Mouse (Mus musculus): Measurements from ENCODE around the gene Samd4. TPM values are rescaled to one million over a fixed set of nuclear protein-coding genes. Genes with fewer than 3 reads are reported as not detected.

Gene Samd4
- polyA plus RNA-seq, 1 experiment from 2014 or later: 17.9 TPM

- Histone ChIP-seq H3K9ac (no peak overlapping the region), H3K4me2 (no peak overlapping the region), H3K9me3 (replicated peaks) (no peaks in the 10 kb centered on the region), H3K36me3 (peaks cover 35% of the 10 kb centered on the region), H3K27me3 (replicated peaks) (no peaks in the 10 kb centered on the region), H3K4me1 (replicated peaks) (peaks cover 19% of the 10 kb centered on the region), H3K4me3 (no peak overlapping the region), H3K27ac (ENCODE audit: poor library complexity, severe bottlenecking) (no peak overlapping the region)
- 64% methylated on average over 5 of the region's 5 CpGs for WGBS
- no peak for ATAC-seq (ENCODE audit: insufficient number of reproducible peaks, low FRiP score)
Observed at GRCm38 (mm10) chr14:47066901-47067300, 184.2 kb downstream of the Samd4 start.

GRCm38 (mm10) chr14:47074045-47074666, 191.5 kb downstream of the Samd4 start:
- Histone ChIP-seq H3K4me2 (no peak overlapping the region), H3K27ac (ENCODE audit: poor library complexity, severe bottlenecking) (no peak overlapping the region), H3K9ac (no peak overlapping the region), H3K4me1 (replicated peaks) (peaks cover 28% of the 10 kb centered on the region), H3K9me3 (replicated peaks) (no peaks in the 10 kb centered on the region), H3K36me3 (peaks cover 54% of the 10 kb centered on the region), H3K27me3 (replicated peaks) (no peaks in the 10 kb centered on the region), H3K4me3 (no peak overlapping the region)
- ATAC-seq (ENCODE audit: insufficient number of reproducible peaks, low FRiP score): no peak; the same call in 1 of the 2 replicates
- 66% methylated on average over 18 of the region's 18 CpGs for WGBS

GRCm38 (mm10) chr14:47075010-47075677, 192.5 kb downstream of the Samd4 start:
- 84% methylated on average over 14 of the region's 14 CpGs for WGBS
- peaks cover 32% of the 10 kb centered on the region for H3K4me1 ChIP-seq (replicated peaks)
- ATAC-seq (ENCODE audit: insufficient number of reproducible peaks, low FRiP score): no peak
- H3K4me3 ChIP-seq: no peak overlapping the region
- no peak overlapping the region for H3K27ac ChIP-seq (ENCODE audit: poor library complexity, severe bottlenecking)
- H3K36me3 ChIP-seq: peaks cover 60% of the 10 kb centered on the region
- no peaks in the 10 kb centered on the region for H3K27me3 ChIP-seq (replicated peaks)
- no peak overlapping the region for H3K9ac ChIP-seq
- H3K9me3 ChIP-seq (replicated peaks): no peaks in the 10 kb centered on the region
- H3K4me2 ChIP-seq: no peak overlapping the region

GRCm38 (mm10) chr14:47075856-47076255, 193.2 kb downstream of the Samd4 start:
- peaks cover 32% of the 10 kb centered on the region for H3K4me1 ChIP-seq (replicated peaks)
- no peaks in the 10 kb centered on the region for H3K27me3 ChIP-seq (replicated peaks)
- H3K4me3 ChIP-seq: no peak overlapping the region
- H3K27ac ChIP-seq (ENCODE audit: poor library complexity, severe bottlenecking): no peak overlapping the region
- peaks cover 64% of the 10 kb centered on the region for H3K36me3 ChIP-seq
- no peak overlapping the region for H3K4me2 ChIP-seq
- ATAC-seq (ENCODE audit: insufficient number of reproducible peaks, low FRiP score): no peak
- WGBS: 81% methylated on average over 5 of the region's 5 CpGs
- H3K9me3 ChIP-seq (replicated peaks): no peaks in the 10 kb centered on the region
- H3K9ac ChIP-seq: no peak overlapping the region

GRCm38 (mm10) chr14:47076956-47077575, 194.4 kb downstream of the Samd4 start:
- H3K4me3 ChIP-seq: no peak overlapping the region
- WGBS: 56% methylated on average over 14 of the region's 14 CpGs
- H3K9me3 ChIP-seq (replicated peaks): no peaks in the 10 kb centered on the region
- peak overlapping the region; percentile 84 for H3K27ac ChIP-seq (ENCODE audit: poor library complexity, severe bottlenecking)
- H3K9ac ChIP-seq: 0 out of 2 replicates have a peak overlapping the region, but pooled peaks have one; percentile 24
- peak overlapping the region; percentile 35 for H3K4me2 ChIP-seq
- H3K36me3 ChIP-seq: peaks cover 64% of the 10 kb centered on the region
- ATAC-seq (ENCODE audit: insufficient number of reproducible peaks, low FRiP score): no peak
- H3K4me1 ChIP-seq (replicated peaks): peaks cover 32% of the 10 kb centered on the region
- H3K27me3 ChIP-seq (replicated peaks): no peaks in the 10 kb centered on the region

- Histone ChIP-seq H3K4me2 (peak overlapping the region; percentile 35; the same call in 1 of the 2 replicates), H3K36me3 (peaks cover 64% of the 10 kb centered on the region), H3K4me3 (no peak overlapping the region), H3K27me3 (replicated peaks) (no peaks in the 10 kb centered on the region), H3K27ac (ENCODE audit: poor library complexity, severe bottlenecking) (peak overlapping the region; percentile 84), H3K4me1 (replicated peaks) (peaks cover 32% of the 10 kb centered on the region), H3K9ac (no peak overlapping the region), H3K9me3 (replicated peaks) (no peaks in the 10 kb centered on the region)
- no peak for ATAC-seq (ENCODE audit: insufficient number of reproducible peaks, low FRiP score)
- 66% methylated on average over 3 of the region's 3 CpGs for WGBS
Observed at GRCm38 (mm10) chr14:47077576-47077970, 194.9 kb downstream of the Samd4 start.

GRCm38 (mm10) chr14:47079911-47080310, 197.3 kb downstream of the Samd4 start:
- 88% methylated on average over 7 of the region's 7 CpGs for WGBS
- Histone ChIP-seq H3K4me2 (no peak overlapping the region), H3K4me3 (no peak overlapping the region), H3K27me3 (replicated peaks) (no peaks in the 10 kb centered on the region), H3K4me1 (replicated peaks) (peaks cover 51% of the 10 kb centered on the region), H3K9me3 (replicated peaks) (no peaks in the 10 kb centered on the region), H3K9ac (no peak overlapping the region), H3K36me3 (peaks cover 51% of the 10 kb centered on the region), H3K27ac (ENCODE audit: poor library complexity, severe bottlenecking) (no peak overlapping the region)
- ATAC-seq (ENCODE audit: insufficient number of reproducible peaks, low FRiP score): no peak

- no peaks in the 10 kb centered on the region for H3K9me3 ChIP-seq (replicated peaks)
- H3K36me3 ChIP-seq: peaks cover 33% of the 10 kb centered on the region
- ATAC-seq (ENCODE audit: insufficient number of reproducible peaks, low FRiP score): no peak
- peak overlapping the region; percentile 40 for H3K4me2 ChIP-seq
- H3K4me1 ChIP-seq (replicated peaks): peaks cover 57% of the 10 kb centered on the region
- WGBS: 50% methylated on average over 9 of the region's 9 CpGs
- H3K4me3 ChIP-seq: no peak overlapping the region
- no peak overlapping the region; the same call in 1 of the 2 replicates for H3K9ac ChIP-seq
- H3K27ac ChIP-seq (ENCODE audit: poor library complexity, severe bottlenecking): peak overlapping the region; percentile 92
- no peaks in the 10 kb centered on the region for H3K27me3 ChIP-seq (replicated peaks)
Observed at GRCm38 (mm10) chr14:47083311-47083710, 200.7 kb downstream of the Samd4 start.

GRCm38 (mm10) chr14:47083838-47084237, 201.2 kb downstream of the Samd4 start:
- Histone ChIP-seq H3K9ac (peak overlapping the region; percentile 36; the same call in 1 of the 2 replicates), H3K4me1 (replicated peaks) (peaks cover 57% of the 10 kb centered on the region), H3K4me2 (peak overlapping the region; percentile 40), H3K27me3 (replicated peaks) (no peaks in the 10 kb centered on the region), H3K4me3 (no peak overlapping the region), H3K36me3 (peaks cover 28% of the 10 kb centered on the region), H3K27ac (ENCODE audit: poor library complexity, severe bottlenecking) (peak overlapping the region; percentile 92), H3K9me3 (replicated peaks) (no peaks in the 10 kb centered on the region)
- WGBS: 44% methylated on average over 6 of the region's 6 CpGs
- ATAC-seq (ENCODE audit: insufficient number of reproducible peaks, low FRiP score): peak; percentile 44; the same call in 1 of the 2 replicates

- peaks cover 58% of the 10 kb centered on the region for H3K4me1 ChIP-seq (replicated peaks)
- peaks cover 25% of the 10 kb centered on the region for H3K36me3 ChIP-seq
- H3K9ac ChIP-seq: no peak overlapping the region
- no peak overlapping the region for H3K4me3 ChIP-seq
- H3K9me3 ChIP-seq (replicated peaks): no peaks in the 10 kb centered on the region
- H3K27ac ChIP-seq (ENCODE audit: poor library complexity, severe bottlenecking): peak overlapping the region; percentile 92
- whole genome bisulfite sequencing: 73% methylated on average over 2 of the region's 2 CpGs
- no peak overlapping the region for H3K4me2 ChIP-seq
- ATAC-seq (ENCODE audit: insufficient number of reproducible peaks, low FRiP score): no peak
- no peaks in the 10 kb centered on the region for H3K27me3 ChIP-seq (replicated peaks)
Observed at GRCm38 (mm10) chr14:47084686-47085085, 202.0 kb downstream of the Samd4 start.

GRCm38 (mm10) chr14:47086123-47086522, 203.5 kb downstream of the Samd4 start:
- 43% methylated on average over 3 of the region's 3 CpGs for WGBS

More at GRCm38 (mm10) chr14:47086123-47086522, 203.5 kb downstream of the Samd4 start:
- no peak overlapping the region for H3K4me2 ChIP-seq
- peak overlapping the region; percentile 90; the same call in 1 of the 2 replicates for H3K27ac ChIP-seq (ENCODE audit: poor library complexity, severe bottlenecking)
- peaks cover 24% of the 10 kb centered on the region for H3K36me3 ChIP-seq
- H3K4me3 ChIP-seq: no peak overlapping the region
- ATAC-seq (ENCODE audit: insufficient number of reproducible peaks, low FRiP score): no peak
- no peaks in the 10 kb centered on the region for H3K9me3 ChIP-seq (replicated peaks)
- peaks cover 64% of the 10 kb centered on the region for H3K4me1 ChIP-seq (replicated peaks)
- H3K9ac ChIP-seq: no peak overlapping the region
- no peaks in the 10 kb centered on the region for H3K27me3 ChIP-seq (replicated peaks)

Data from heart, embryonic 12.5 days (tissue).